ENCODE assay signal across 8 mouse cellular contexts in genomic region chr5:113041567-113042071, GRCm38 (mm10). TPM values are rescaled to one million over a fixed set of nuclear protein-coding genes. Genes with fewer than 3 reads are reported as not detected.
DNase-seq lines count a peak whose midpoint lies in the region; ATAC-seq and TF ChIP-seq lines count a peak whose summit lies in the region.
"Had no signal": no experiment of that assay in that cellular context is flagged by ENCODE, and none has a peak within 500 bp of the region (broad histone marks: within the 10 kb centered on the region; RNA-seq: fewer than 3 reads in every experiment).

No protein-coding gene starts in this region.

- no peaks in the 10 kb centered on the region for H3K36me3 ChIP-seq in embryonic facial prominence, embryonic 15.5 days
- H3K36me3 ChIP-seq in heart, embryonic 13.5 days, result no peaks in the 10 kb centered on the region
- H3K36me3 ChIP-seq in lung, postnatal 0 days (ENCODE audit: insufficient read depth, low read length), result no peaks in the 10 kb centered on the region
- H3K36me3 ChIP-seq: limb, embryonic 13.5 days had no signal

- WGBS in cerebellum, adult 2 months, result 2% methylated on average over 5 of the region's 5 CpGs
- WGBS in embryonic facial prominence, embryonic 15.5 days, result 17% methylated on average over 5 of the region's 5 CpGs
- WGBS in heart, embryonic 13.5 days, result 12% methylated on average over 5 of the region's 5 CpGs
- WGBS in lung, postnatal 0 days, result 16% methylated on average over 5 of the region's 5 CpGs

- TF ChIP-seq POLR2A in cerebellum, adult 2 months (IDR thresholded peaks at IDR 0.05; ENCODE audit: borderline replicate concordance, insufficient read depth, low read length), result no peak

- no peaks in the 10 kb centered on the region for H3K27me3 ChIP-seq in cerebellum, adult 2 months (ENCODE audit: control insufficient read depth, insufficient read depth, low read length)
- no peaks in the 10 kb centered on the region for H3K27me3 ChIP-seq in embryonic facial prominence, embryonic 15.5 days
- no peaks in the 10 kb centered on the region for H3K27me3 ChIP-seq in heart, embryonic 13.5 days (replicated peaks)
- no peaks in the 10 kb centered on the region for H3K27me3 ChIP-seq in lung, postnatal 0 days (replicated peaks; ENCODE audit: insufficient read depth, low read length)
- H3K27me3 ChIP-seq: limb, embryonic 13.5 days had no signal

- no peak overlapping the region for H3K4me2 ChIP-seq in embryonic facial prominence, embryonic 15.5 days (replicated peaks)
- H3K4me2 ChIP-seq in heart, embryonic 13.5 days, result no peak overlapping the region
- no peak overlapping the region for H3K4me2 ChIP-seq in lung, postnatal 0 days (replicated peaks; ENCODE audit: low read depth, low read length)
- H3K4me2 ChIP-seq: limb, embryonic 13.5 days had no signal

- no peaks in the 10 kb centered on the region for H3K9me3 ChIP-seq in embryonic facial prominence, embryonic 15.5 days (replicated peaks)
- no peaks in the 10 kb centered on the region for H3K9me3 ChIP-seq in heart, embryonic 13.5 days
- H3K9me3 ChIP-seq in lung, postnatal 0 days (ENCODE audit: low read length), result no peaks in the 10 kb centered on the region

- H3K4me3 ChIP-seq in cerebellum, adult 2 months (replicated peaks; ENCODE audit: insufficient read depth, low read depth, low read length), result no peak overlapping the region
- no peak overlapping the region for H3K4me3 ChIP-seq in embryonic facial prominence, embryonic 15.5 days (replicated peaks)
- H3K4me3 ChIP-seq in heart, embryonic 13.5 days, result no peak overlapping the region
- H3K4me3 ChIP-seq in lung, postnatal 0 days (ENCODE audit: low read depth, low read length), result no peak overlapping the region
- H3K4me3 ChIP-seq: limb, embryonic 13.5 days had no signal

- peak; percentile 95 to 98 for DNase-seq in cerebellum, adult 2 months
- DNase-seq in kidney, postnatal 4 days, result peak; percentile 71 to 76
- peak; percentile 70 for DNase-seq in lung, postnatal 0 days (ENCODE audit: low spot score)
- peak; percentile 49 for DNase-seq in retina, postnatal 7 days (ENCODE audit: low read depth, low spot score)
- no peak for DNase-seq in thymus, postnatal 10 days (ENCODE audit: low spot score in 2 of 2)

- TF ChIP-seq EP300 in lung, postnatal 0 days (IDR thresholded peaks at IDR 0.05), result no peak

- no peak for TF ChIP-seq CTCF in cerebellum, adult 2 months (IDR thresholded peaks at IDR 0.05; ENCODE audit: borderline replicate concordance, insufficient read depth, low read depth, low read length)
- no peak for TF ChIP-seq CTCF in lung, postnatal 0 days (IDR thresholded peaks at IDR 0.05)

- peak overlapping the region; percentile 90 for H3K27ac ChIP-seq in cerebellum, adult 2 months (ENCODE audit: insufficient read depth, low read length)
- H3K27ac ChIP-seq in embryonic facial prominence, embryonic 15.5 days (replicated peaks), result no peak overlapping the region
- peak overlapping the region; percentile 33 for H3K27ac ChIP-seq in heart, embryonic 13.5 days (replicated peaks)
- no peak overlapping the region for H3K27ac ChIP-seq in lung, postnatal 0 days (ENCODE audit: low read length)
- H3K27ac ChIP-seq: limb, embryonic 13.5 days had no signal

- peaks cover 44% of the 10 kb centered on the region for H3K4me1 ChIP-seq in cerebellum, adult 2 months (ENCODE audit: control insufficient read depth, insufficient read depth, low read length)
- H3K4me1 ChIP-seq in embryonic facial prominence, embryonic 15.5 days, result peaks cover 6% of the 10 kb centered on the region; the same call in 1 of the 2 replicates
- H3K4me1 ChIP-seq in heart, embryonic 13.5 days, result peaks cover 35% of the 10 kb centered on the region
- H3K4me1 ChIP-seq in lung, postnatal 0 days (ENCODE audit: insufficient read depth, low read depth, low read length), result no peaks in the 10 kb centered on the region

- ATAC-seq in embryonic facial prominence, embryonic 15.5 days (ENCODE audit: insufficient number of reproducible peaks, low FRiP score, low TSS enrichment, low read depth), result peak; percentile 46; the same call in 1 of the 2 replicates
- no peak for ATAC-seq in heart, embryonic 13.5 days (ENCODE audit: extremely low read depth, insufficient number of reproducible peaks, low FRiP score, low TSS enrichment)
- peak; percentile 87 for ATAC-seq in lung, postnatal 0 days

- no peak overlapping the region for H3K9ac ChIP-seq in embryonic facial prominence, embryonic 15.5 days
- 0 out of 2 replicates have a peak overlapping the region, but pooled peaks have one; percentile 50 for H3K9ac ChIP-seq in heart, embryonic 13.5 days
- H3K9ac ChIP-seq in lung, postnatal 0 days (replicated peaks; ENCODE audit: low read depth), result no peak overlapping the region
- H3K9ac ChIP-seq: limb, embryonic 13.5 days had no signal

RNA-seq across cellular contexts. Expression of gene Grk3, which starts 26.0 kb away (rescaled TPM):
- 58.0 and 66.0 TPM in 2 replicates for polyA plus RNA-seq in cerebellum, adult 2 months (2012; rRNA removed)
- 12.8 and 13.1 TPM in 2 replicates for polyA plus RNA-seq in embryonic facial prominence, embryonic 15.5 days (2015; fragmentation: Nextera tagmentation; extraction: Ambion mirVana)
- 12.3 TPM in 2 replicates for polyA plus RNA-seq in heart, embryonic 13.5 days (2015; fragmentation: Nextera tagmentation; extraction: Ambion mirVana)
- polyA plus RNA-seq in lung, postnatal 0 days (2015; fragmentation: Nextera tagmentation; extraction: Ambion mirVana), result 13.6 and 16.4 TPM in 2 replicates

RNA-seq across cellular contexts. Expression of gene Crybb2, which starts 28.3 kb away (rescaled TPM):
- not detected in 2 replicates for polyA plus RNA-seq in cerebellum, adult 2 months (2012; rRNA removed)
- polyA plus RNA-seq in embryonic facial prominence, embryonic 15.5 days (2015; fragmentation: Nextera tagmentation; extraction: Ambion mirVana), result not detected in 2 replicates
- polyA plus RNA-seq in heart, embryonic 13.5 days (2015; fragmentation: Nextera tagmentation; extraction: Ambion mirVana), result not detected in 2 replicates
- polyA plus RNA-seq in lung, postnatal 0 days (2015; fragmentation: Nextera tagmentation; extraction: Ambion mirVana), result not detected in 2 replicates
- polyA plus RNA-seq: limb, embryonic 13.5 days had no signal

RNA-seq across cellular contexts. Expression of gene Crybb3, which starts 39.8 kb away (rescaled TPM):
- 1.7 and 3.2 TPM in 2 replicates for polyA plus RNA-seq in cerebellum, adult 2 months (2012; rRNA removed)
- polyA plus RNA-seq in embryonic facial prominence, embryonic 15.5 days (2015; fragmentation: Nextera tagmentation; extraction: Ambion mirVana), result 5.0 and 5.4 TPM in 2 replicates
- polyA plus RNA-seq in heart, embryonic 13.5 days (2015; fragmentation: Nextera tagmentation; extraction: Ambion mirVana), result 0.86 and 0.93 TPM in 2 replicates
- polyA plus RNA-seq in lung, postnatal 0 days (2015; fragmentation: Nextera tagmentation; extraction: Ambion mirVana), result 0.57 and 1.5 TPM in 2 replicates

Comparison
In these comparisons a context has a peak if more than half of its experiments do, and no peak if none do; other contexts are left out.
1. DNase-seq: peak in cerebellum, adult 2 months (2 of 2), kidney, postnatal 4 days (2 of 2), lung, postnatal 0 days (single experiment) and retina, postnatal 7 days (single experiment); none in thymus, postnatal 10 days (0 of 2).
2. H3K27ac ChIP-seq: peak in cerebellum, adult 2 months (single experiment) and heart, embryonic 13.5 days (single experiment); none in embryonic facial prominence, embryonic 15.5 days (single experiment) and lung, postnatal 0 days (single experiment).